Mouse (Mus musculus): ENCODE results near the gene Rfc2. TPM values are rescaled to one million over a fixed set of nuclear protein-coding genes. Genes with fewer than 3 reads are reported as not detected.

The Rfc2 gene
- total RNA-seq (2022), result 10 to 100 TPM; 16.0 to 23.8 (median 19.5) TPM

- no peak for DNase-seq (ENCODE audit: low spot score in 2 of 2)
These were observed at the start of gene Rfc2 for GRCm38 (mm10) chr5:134581146-134581545. Gene Rfc2 (plus strand): TSS chr5:134581366.

- no peak for DNase-seq (ENCODE audit: low spot score in 2 of 2)
These were observed 49.6 kb upstream of the Rfc2 start for GRCm38 (mm10) chr5:134531585-134531984.

GRCm38 (mm10) chr5:134532417-134532816, 48.7 kb upstream of the Rfc2 start:
- DNase-seq (ENCODE audit: low spot score in 2 of 2), result no peak

GRCm38 (mm10) chr5:134536036-134536435, 45.1 kb upstream of the Rfc2 start:
- no peak for DNase-seq (ENCODE audit: low spot score in 2 of 2)

GRCm38 (mm10) chr5:134539891-134540290, 41.3 kb upstream of the Rfc2 start:
- DNase-seq (ENCODE audit: low spot score in 2 of 2), result peak in 1 of 2 experiments; percentile 34

- DNase-seq (ENCODE audit: low spot score in 2 of 2), result peak; percentile 14 to 24
These were observed 40.3 kb upstream of the Rfc2 start for GRCm38 (mm10) chr5:134540881-134541280.

- peak; percentile 53 to 73 for DNase-seq (ENCODE audit: low spot score in 2 of 2)
These were observed 39.5 kb upstream of the Rfc2 start for GRCm38 (mm10) chr5:134541640-134542039.

GRCm38 (mm10) chr5:134544516-134545241, 36.5 kb upstream of the Rfc2 start:
- peak in 1 of 2 experiments; percentile 29 for DNase-seq (ENCODE audit: low spot score in 2 of 2)

GRCm38 (mm10) chr5:134545242-134545629, 35.9 kb upstream of the Rfc2 start:
- DNase-seq (ENCODE audit: low spot score in 2 of 2), result no peak

- DNase-seq (ENCODE audit: low spot score in 2 of 2), result no peak
These were observed 34.4 kb upstream of the Rfc2 start for GRCm38 (mm10) chr5:134546790-134547189.

GRCm38 (mm10) chr5:134548306-134548705, 32.9 kb upstream of the Rfc2 start:
- DNase-seq (ENCODE audit: low spot score in 2 of 2), result no peak

- no peak for DNase-seq (ENCODE audit: low spot score in 2 of 2)
These were observed 31.5 kb upstream of the Rfc2 start for GRCm38 (mm10) chr5:134549640-134550168.

GRCm38 (mm10) chr5:134550836-134551232, 30.3 kb upstream of the Rfc2 start:
- DNase-seq (ENCODE audit: low spot score in 2 of 2), result no peak

GRCm38 (mm10) chr5:134551233-134552109, 29.7 kb upstream of the Rfc2 start:
- peak in 1 of 2 experiments; percentile 26 for DNase-seq (ENCODE audit: low spot score in 2 of 2)

- DNase-seq (ENCODE audit: low spot score in 2 of 2), result peak; percentile 93 to 98
These were observed 28.8 kb upstream of the Rfc2 start, which contains the start of gene Clip2 for GRCm38 (mm10) chr5:134552110-134552972. Gene Clip2 (minus strand): TSS chr5:134552434.

- no peak for DNase-seq (ENCODE audit: low spot score in 2 of 2)
These were observed 27.1 kb upstream of the Rfc2 start for GRCm38 (mm10) chr5:134553951-134554546.

- DNase-seq (ENCODE audit: low spot score in 2 of 2), result peak; percentile 21 to 57
These were observed 25.6 kb upstream of the Rfc2 start for GRCm38 (mm10) chr5:134555463-134556164.

- no peak for DNase-seq (ENCODE audit: low spot score in 2 of 2)
These were observed 21.1 kb upstream of the Rfc2 start, which contains the start of gene Syna for GRCm38 (mm10) chr5:134560071-134560449. Gene Syna (minus strand): TSS chr5:134560171.

- no peak for DNase-seq (ENCODE audit: low spot score in 2 of 2)
These were observed 20.6 kb upstream of the Rfc2 start for GRCm38 (mm10) chr5:134560450-134561171.
